Mouse (Mus musculus) brown adipose tissue, adult 24 weeks (tissue): Measurements from ENCODE around the gene Rpusd4. TPM values are rescaled to one million over a fixed set of nuclear protein-coding genes. Genes with fewer than 3 reads are reported as not detected.
A peak's percentile ranks its signal among the peaks of the same experiment; 100 is the strongest.

Experiments
- H3K27ac ChIP-seq: fragments of 200-500 bp; replicated peaks from 2 replicates; pipeline ENCODE4 v1.5.1; 2012; ENCODE audit warnings: low read depth, mild to moderate bottlenecking, low read length
- H3K4me1 ChIP-seq: fragments of 200-500 bp; 2 replicates; pipeline ENCODE4 v1.6.1; 2012; ENCODE audit warnings: low read length, mixed read lengths; ENCODE audit not compliant: control insufficient read depth, insufficient read depth, insufficient read length
- H3K4me3 ChIP-seq: fragments of 200-500 bp; 2 replicates; pipeline ENCODE4 v1.5.1; 2012; ENCODE audit warnings: low read depth, mild to moderate bottlenecking, low read length, moderate library complexity; ENCODE audit not compliant: insufficient read depth
- polyA plus RNA-seq: library from polyadenylated mRNA; stranded (reverse); fragments of >200 nt; gene quantifications from 2 replicates; pipeline ENCODE4 v1.2.4, GENCODE M21; 2012; ENCODE audit not compliant: missing spikeins, insufficient read depth, insufficient read length

The Rpusd4 gene
- polyA plus RNA-seq = 10.6 and 11.6 TPM in 2 replicates

DNA sequence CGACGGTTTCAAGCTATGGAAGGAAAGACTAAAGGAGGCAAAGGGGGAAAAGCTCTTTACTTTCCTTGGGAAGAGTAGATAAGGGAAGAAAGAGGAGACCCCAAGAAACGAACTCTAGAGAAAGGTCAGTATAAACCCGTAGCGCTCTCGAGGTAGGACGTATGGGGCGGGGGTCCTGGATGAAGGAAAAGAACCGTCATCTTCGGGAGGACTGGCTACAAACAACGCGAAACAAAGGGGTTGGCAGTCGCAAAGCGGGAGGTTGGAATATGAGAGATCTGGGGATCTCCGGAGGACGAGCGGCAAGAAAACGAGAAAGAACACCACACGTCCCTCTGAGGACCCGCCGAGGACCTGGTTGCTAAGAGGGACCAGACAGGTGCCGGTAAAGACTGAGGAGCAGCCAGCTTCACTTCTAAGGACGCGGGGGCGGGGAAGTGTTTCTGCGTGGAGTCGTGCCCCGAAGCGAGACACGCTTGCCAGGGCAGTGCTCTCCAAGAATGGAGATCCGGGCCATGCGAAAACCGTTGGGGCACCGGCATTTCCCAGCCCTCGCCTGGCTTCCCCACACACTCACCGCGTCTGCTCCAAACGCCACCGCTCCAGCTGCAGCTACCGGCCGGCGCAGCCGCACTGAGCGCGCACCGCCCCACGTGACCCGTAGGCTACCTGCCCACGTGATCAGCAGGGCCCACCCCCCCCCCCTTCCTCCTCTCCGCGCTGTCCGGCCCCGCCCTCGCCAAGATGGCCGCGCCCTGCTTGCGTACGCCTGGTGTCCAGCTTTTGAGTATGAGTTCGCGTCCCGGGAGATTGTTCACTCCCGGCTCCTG lies at the start of gene Rpusd4, which contains the start of gene Fam118b:
TSS of gene Rpusd4 (plus strand) at position 720 of the 830 bp plus-strand sequence.
TSS of gene Fam118b (minus strand) at position 660 of the 830 bp plus-strand sequence.
- Histone ChIP-seq H3K27ac (peak within 1 kb of the TSS; percentile 68), H3K4me3 (peak within 1 kb of the TSS; percentile 84), H3K4me1 (no peaks in the 10 kb centered on the region)

DNA sequence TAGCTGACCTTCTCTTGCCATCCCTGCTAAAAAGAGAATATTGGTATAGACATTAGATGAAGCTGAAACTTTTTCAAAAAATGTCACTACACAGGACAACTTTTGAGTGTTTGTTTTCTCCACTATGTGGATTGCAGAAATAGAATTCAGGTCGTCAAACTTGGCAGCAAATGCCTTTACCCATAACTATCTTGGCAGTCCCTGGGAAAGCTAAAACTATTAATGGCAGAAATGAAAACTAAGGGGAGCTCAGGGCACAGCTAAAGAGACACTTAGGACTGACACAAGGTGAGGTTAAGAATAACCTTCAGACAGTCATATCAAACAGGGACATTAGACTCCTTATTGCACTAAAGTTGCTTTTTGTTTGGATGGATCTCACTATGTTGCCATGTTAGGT lies 49.7 kb upstream of the Rpusd4 start:
- H3K4me1 ChIP-seq = no peaks in the 10 kb centered on the region
- no peak overlapping the region for H3K27ac ChIP-seq
- H3K4me3 ChIP-seq = no peak overlapping the region

DNA sequence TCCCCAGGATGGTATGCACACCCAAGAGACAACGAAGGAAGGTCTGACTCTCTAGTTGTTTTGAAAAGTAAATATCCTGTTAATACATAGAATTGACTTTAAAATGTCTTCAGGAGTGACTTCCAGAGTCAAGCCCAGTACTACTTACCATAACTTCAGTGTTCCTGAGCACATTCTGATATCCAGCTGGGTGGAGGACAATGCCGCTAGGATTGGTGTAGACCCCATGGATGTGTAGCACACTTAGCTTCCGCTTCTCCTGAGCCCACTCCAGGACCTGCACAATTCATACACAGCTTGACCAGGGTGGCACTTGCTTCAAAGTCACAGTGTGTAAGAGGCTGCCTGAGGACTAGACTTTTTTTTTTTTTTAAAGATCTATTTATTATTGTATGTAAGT lies 44.2 kb upstream of the Rpusd4 start:
- Histone ChIP-seq H3K4me1 (no peaks in the 10 kb centered on the region), H3K27ac (no peak overlapping the region), H3K4me3 (no peak overlapping the region)

DNA sequence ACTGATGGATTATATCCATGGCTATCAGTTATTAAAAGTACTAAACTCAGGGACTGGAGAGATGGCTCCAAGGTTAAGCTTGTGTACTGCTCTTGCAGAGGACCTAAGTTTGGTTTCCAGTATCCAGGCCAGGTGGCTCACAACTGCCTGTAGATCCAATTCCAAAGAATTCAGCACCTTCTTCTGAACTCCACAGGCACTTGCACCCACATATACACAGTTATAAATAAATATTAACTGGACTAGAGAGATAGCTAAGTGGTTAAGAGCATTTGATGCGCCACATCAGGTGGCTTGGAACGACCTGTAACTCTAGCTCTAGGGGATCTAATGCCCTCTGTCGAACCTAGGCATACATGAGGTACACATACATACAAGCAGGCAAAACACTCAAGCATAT lies 39.0 kb upstream of the Rpusd4 start:
- Histone ChIP-seq H3K4me3 (no peak overlapping the region), H3K27ac (no peak overlapping the region), H3K4me1 (no peaks in the 10 kb centered on the region)

DNA sequence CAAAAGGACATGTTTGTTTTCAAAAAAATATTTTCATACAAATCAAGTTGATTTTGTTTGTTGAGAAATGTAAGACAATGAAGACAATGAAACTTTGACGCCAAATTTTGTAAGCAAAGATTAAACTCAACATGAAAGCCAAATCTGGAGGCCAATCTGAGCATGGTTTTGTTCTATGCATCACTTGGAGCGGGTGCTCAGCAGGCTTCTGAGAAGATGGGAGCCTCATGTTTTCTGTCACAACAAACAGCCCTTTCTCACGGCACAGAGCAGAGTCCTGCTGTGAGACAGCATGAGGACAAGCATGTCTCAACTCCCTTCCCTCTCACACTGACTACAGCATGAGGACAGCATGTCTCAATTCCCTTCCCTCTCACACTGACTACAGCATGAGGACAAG lies 31.7 kb upstream of the Rpusd4 start:
- H3K4me3 ChIP-seq = no peak overlapping the region
- no peaks in the 10 kb centered on the region for H3K4me1 ChIP-seq
- H3K27ac ChIP-seq = no peak overlapping the region

DNA sequence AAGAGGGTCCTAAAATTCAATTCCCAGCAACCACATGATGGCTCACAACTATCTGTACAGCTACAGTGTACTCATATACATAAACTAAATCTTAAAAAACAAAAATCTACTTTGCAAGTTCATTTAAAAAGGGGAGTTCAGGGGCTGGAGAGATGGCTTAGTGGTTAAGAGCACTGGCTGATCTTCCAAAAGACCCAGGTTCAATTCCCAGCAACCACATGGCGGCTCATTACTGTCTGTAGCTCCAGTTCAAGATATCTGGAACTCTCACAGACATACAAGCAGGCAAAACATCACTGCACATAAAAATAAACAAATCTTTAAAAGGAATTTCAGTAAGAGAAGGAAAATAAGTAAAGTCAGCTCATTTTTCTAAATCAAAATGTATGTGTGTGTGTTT lies 29.3 kb upstream of the Rpusd4 start:
- Histone ChIP-seq H3K27ac (no peak overlapping the region), H3K4me3 (no peak overlapping the region), H3K4me1 (no peaks in the 10 kb centered on the region)

DNA sequence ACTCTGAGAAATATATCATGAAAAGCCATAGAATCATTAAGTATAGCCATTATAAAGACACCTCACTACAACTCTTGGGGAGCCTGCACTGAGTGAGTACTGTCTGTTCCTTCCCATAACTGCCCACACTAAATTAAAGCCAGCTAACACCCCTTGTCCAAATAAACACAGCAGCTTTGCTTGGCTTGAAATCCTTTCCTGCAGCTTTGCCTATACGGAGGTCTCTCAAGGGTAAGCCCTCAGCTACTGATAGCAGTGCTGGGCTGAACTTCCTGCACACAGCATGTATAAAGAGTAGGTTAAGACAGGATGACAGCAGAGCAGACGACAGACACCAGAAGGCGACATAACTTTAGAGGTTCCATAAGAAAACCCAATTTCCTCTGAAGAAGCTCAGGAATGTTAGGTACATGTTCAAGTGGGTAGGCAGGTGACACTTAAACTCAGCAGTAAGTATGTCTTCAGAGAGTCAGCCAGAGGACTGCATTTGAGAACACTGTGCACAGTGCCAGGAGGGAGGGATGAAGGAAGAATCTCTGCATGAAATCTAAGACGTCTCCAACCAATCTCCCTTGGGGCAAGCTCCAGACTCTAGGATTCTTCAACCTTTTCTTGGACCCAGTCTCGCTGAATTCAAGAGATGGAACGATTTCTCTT lies 28.6 kb upstream of the Rpusd4 start:
- no peak overlapping the region for H3K4me3 ChIP-seq
- no peaks in the 10 kb centered on the region for H3K4me1 ChIP-seq
- no peak overlapping the region for H3K27ac ChIP-seq

DNA sequence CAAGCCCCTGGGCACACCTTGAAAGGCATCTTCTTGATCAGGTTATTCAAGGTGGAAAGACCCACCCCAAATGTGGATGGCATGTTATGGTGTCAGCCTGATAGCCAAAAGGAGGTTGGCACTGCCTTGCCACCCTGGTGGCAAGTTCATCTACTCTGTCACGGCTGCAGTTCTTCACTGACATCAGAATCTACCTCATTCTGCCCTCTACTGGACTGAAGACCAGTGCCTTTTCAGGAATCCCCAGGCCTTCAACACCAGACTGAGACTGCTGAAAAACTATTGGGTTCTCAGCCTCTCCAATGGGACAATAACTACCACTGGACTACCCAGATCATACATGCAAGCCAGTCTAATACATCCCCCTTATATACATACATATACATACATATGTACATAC lies 27.9 kb upstream of the Rpusd4 start:
- Histone ChIP-seq H3K4me3 (no peak overlapping the region), H3K27ac (no peak overlapping the region), H3K4me1 (no peaks in the 10 kb centered on the region)

DNA sequence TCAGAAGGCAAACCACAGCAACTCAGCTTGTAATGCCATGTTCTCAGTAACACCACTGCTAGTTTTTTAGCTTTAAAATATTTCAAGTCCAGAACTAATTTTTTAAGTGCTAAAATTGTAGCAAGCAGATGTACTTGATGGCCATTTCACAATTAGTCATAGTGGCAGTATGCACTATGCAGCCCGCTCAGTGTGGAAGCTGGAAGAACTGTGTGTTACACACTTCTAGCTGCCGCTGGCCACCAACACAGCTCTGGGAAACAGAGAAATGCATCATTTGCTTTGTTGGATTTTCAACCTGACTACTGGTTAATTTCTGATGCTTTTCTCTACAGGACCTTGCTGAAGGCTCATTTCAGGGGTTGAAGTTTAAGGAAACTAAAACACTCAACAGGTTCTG lies 20.3 kb upstream of the Rpusd4 start:
- no peak overlapping the region for H3K27ac ChIP-seq
- no peaks in the 10 kb centered on the region for H3K4me1 ChIP-seq
- no peak overlapping the region for H3K4me3 ChIP-seq

DNA sequence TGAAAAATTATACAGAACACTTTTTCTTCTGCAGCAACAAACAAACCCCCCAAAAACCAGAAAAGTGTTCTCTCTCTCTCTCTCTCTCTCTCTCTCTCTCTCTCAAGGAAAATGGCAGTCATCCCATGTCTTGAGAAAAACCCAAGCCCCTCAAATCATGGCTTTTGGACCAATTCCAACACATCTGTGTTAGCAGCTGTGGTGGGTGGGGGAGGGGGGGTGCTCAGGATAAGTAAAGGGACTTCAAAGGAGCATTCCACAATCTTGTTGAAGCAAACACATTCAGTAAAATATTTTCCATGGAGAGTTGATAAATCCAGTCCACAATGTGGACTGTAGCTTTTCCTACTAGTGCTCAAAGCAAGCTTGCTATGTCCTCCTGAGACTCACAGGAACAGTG lies 18.2 kb upstream of the Rpusd4 start:
- no peaks in the 10 kb centered on the region for H3K4me1 ChIP-seq
- H3K27ac ChIP-seq = no peak overlapping the region
- H3K4me3 ChIP-seq = no peak overlapping the region

DNA sequence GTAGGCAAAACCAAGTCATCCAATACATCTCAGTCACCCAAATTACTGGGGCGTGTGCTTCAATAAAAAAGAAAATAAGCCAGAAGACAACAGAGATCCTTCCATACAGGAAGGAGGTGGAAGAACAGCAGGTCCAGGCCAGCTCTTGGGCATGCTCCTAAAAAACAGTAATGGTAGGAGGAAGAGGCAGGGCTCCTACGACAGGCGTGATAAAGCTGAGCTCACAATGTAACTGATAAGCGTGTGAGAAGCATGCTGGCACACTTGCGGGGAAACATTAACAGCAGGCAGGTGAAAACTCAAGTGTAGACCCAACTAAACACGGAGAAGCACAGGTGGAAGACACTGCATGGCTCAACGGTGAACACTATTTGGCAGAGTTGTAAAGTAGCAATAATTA lies 10.3 kb upstream of the Rpusd4 start:
- Histone ChIP-seq H3K4me3 (no peak overlapping the region), H3K4me1 (no peaks in the 10 kb centered on the region), H3K27ac (no peak overlapping the region)

DNA sequence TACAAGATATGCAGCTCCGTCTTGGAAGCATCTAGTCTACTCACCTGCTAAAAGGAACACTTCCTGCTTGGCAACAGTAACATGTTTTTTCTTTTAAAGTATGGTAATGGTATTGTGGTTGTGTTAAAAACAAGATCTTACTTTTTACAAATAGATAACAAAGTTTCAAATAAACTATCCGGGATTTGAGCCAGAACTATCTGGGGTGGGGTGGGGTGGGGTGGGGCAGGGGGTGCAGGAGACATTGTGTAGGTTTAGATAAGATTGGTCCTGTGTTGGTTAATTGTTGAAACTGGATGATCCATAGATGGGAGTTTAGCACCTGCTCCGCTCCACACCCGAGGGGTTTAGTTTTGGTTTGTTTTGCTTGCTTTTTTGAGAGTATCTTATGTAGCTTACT lies 5.2 kb upstream of the Rpusd4 start:
- no peak overlapping the region for H3K4me3 ChIP-seq
- H3K4me1 ChIP-seq = no peaks in the 10 kb centered on the region

DNA sequence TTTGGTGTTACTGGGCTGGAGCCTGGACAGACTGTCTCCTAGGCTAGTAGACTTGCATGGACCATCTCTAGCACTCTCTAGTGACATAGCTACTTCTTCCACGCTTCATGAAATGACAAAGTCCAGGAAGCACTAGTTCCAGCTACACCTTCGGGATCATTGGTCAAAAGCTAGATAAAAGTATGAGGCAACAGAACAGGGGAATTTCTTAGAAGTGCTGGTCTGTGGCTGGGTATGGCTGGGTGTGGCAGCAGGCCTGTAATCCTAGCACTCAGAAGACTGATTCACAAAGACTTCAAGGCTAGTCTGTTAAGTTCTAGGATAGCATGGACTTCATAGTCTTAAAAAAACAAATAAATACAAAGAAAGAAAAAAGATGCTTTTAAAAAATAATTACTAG lies 4.2 kb upstream of the Rpusd4 start:
- Histone ChIP-seq H3K4me1 (no peaks in the 10 kb centered on the region), H3K4me3 (no peak overlapping the region), H3K27ac (no peak overlapping the region)

More for the DNA sequence above, 5.2 kb upstream of the Rpusd4 start:
- no peak overlapping the region for H3K27ac ChIP-seq

DNA sequence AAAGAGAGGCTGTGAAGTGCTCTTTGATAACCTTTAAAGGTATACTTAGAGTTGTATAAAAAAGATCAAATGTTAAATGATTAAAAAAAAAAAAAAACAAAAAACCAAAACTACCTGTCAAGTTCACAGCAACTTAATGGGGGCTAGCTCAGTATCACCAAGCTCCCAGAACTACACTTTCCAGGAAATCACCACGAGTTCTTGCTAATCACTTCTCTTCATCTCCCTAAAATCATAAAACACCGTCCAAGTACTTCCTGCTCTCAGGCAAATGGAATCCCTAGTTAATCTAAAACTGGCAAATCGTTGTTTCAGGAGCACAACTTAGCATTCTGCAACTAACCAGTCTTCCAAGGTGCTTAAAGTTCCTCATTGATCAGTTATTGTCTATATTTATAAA lies 3.2 kb upstream of the Rpusd4 start:
- Histone ChIP-seq H3K4me1 (no peaks in the 10 kb centered on the region), H3K27ac (no peak overlapping the region), H3K4me3 (no peak overlapping the region)

DNA sequence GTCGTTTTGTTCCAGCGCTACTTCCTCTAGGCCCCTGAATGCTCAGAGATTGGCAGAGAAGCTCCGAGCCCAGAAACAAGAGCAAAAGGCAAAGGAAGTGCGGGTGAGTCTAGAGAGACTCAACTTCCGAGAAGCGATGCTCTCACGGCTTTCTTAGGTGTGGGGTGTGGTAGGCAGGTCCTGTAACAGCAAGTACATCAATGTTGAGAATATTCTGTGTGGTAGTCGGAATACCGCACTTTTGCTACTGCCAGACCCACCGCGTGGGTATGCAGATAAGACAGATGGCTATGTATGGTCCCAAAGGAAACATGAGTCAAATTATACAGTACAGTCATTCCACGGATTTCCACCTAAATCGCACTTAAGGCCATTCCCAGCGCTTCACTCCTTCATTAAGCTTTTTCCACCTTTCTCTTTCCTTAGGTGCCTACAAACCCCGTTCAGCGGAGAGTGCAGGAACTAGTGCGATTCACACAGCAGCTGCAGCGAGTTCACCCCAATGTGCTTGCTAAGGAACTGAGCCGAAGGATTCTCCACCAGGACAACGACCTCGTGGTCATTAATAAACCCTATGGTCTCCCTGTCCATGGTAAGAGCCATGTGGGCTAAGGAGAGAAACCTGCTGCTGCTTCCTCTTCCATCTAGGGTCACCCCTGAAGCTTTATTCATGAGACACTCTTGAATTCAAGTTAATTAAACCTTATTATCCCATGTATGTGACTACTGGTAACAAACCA lies 481 bp downstream of the Rpusd4 start:
- H3K4me1 ChIP-seq = no peaks in the 10 kb centered on the region
- peak overlapping the region; percentile 68 for H3K27ac ChIP-seq
- H3K4me3 ChIP-seq = peak overlapping the region; percentile 81
